25 mouse cellular contexts compared by ENCODE assay signal in genomic region chr11:19144506-19144905, GRCm38 (mm10).
"Had no signal": no experiment of that assay in that cellular context is flagged by ENCODE, and none has a peak within 500 bp of the region (broad histone marks: within the 10 kb centered on the region; RNA-seq: fewer than 3 reads in every experiment).

No protein-coding gene starts in this region.

- H3K9me3 ChIP-seq: embryonic facial prominence, embryonic 10.5 days; embryonic facial prominence, embryonic 12.5 days; embryonic facial prominence, embryonic 13.5 days; embryonic facial prominence, embryonic 15.5 days; forebrain, embryonic 10.5 days; forebrain, embryonic 12.5 days; forebrain, embryonic 13.5 days; forebrain, embryonic 15.5 days; heart, embryonic 10.5 days had no signal

- H3K27me3 ChIP-seq: embryonic facial prominence, embryonic 12.5 days; embryonic facial prominence, embryonic 13.5 days; embryonic facial prominence, embryonic 15.5 days; forebrain, embryonic 13.5 days; forebrain, embryonic 15.5 days had no signal

- H3K36me3 ChIP-seq: embryonic facial prominence, embryonic 10.5 days; embryonic facial prominence, embryonic 12.5 days; embryonic facial prominence, embryonic 13.5 days; embryonic facial prominence, embryonic 15.5 days; forebrain, embryonic 10.5 days; forebrain, embryonic 12.5 days; forebrain, embryonic 15.5 days; heart, embryonic 10.5 days had no signal

- H3K4me1 ChIP-seq: forebrain, embryonic 10.5 days; forebrain, embryonic 12.5 days; forebrain, embryonic 13.5 days; forebrain, embryonic 15.5 days had no signal

- DNase-seq: cerebellum, adult 9-10 months; cerebellum, adult 9-11 months; cerebellum, postnatal 10 days; cerebellum, postnatal 14 days; cerebellum, postnatal 25 days; cerebellum, postnatal 36 days; embryo, embryonic 11 days; forebrain, postnatal 0 days; gastrocnemius, adult 2 months; gastrocnemius, postnatal 10 days; gastrocnemius, postnatal 14 days; gastrocnemius, postnatal 25 days; gastrocnemius, postnatal 36 days; heart, adult 18-20 months; heart, adult 2 months had no signal

- H3K27ac ChIP-seq: embryonic facial prominence, embryonic 10.5 days; embryonic facial prominence, embryonic 12.5 days; embryonic facial prominence, embryonic 13.5 days; forebrain, embryonic 10.5 days; forebrain, embryonic 12.5 days; forebrain, embryonic 13.5 days; forebrain, embryonic 15.5 days; gastrocnemius, adult 2 months; heart, adult 2 months; heart, embryonic 10.5 days had no signal

- H3K9ac ChIP-seq: embryonic facial prominence, embryonic 12.5 days; embryonic facial prominence, embryonic 13.5 days; embryonic facial prominence, embryonic 15.5 days; forebrain, embryonic 12.5 days; forebrain, embryonic 13.5 days; forebrain, embryonic 15.5 days; forebrain, postnatal 0 days had no signal

- H3K4me3 ChIP-seq: embryonic facial prominence, embryonic 10.5 days; embryonic facial prominence, embryonic 12.5 days; embryonic facial prominence, embryonic 13.5 days; embryonic facial prominence, embryonic 15.5 days; erythroblast, embryonic 14.5 days; forebrain, embryonic 10.5 days; forebrain, embryonic 12.5 days; forebrain, embryonic 13.5 days; forebrain, embryonic 15.5 days; gastrocnemius, adult 2 months; heart, adult 2 months; heart, embryonic 10.5 days had no signal
